Mouse (Mus musculus) gastrocnemius, postnatal 36 days (tissue): ENCODE data around the gene Rnf208. TPM values are rescaled to one million over a fixed set of nuclear protein-coding genes. Genes with fewer than 3 reads are reported as not detected.

Source experiments
- DNase-seq, 2 experiments: peaks; one replicate each; pipeline ENCODE4 v3.0.0; 2022
- intact Hi-C: fragments of 180-260 bp; cut with DNase I; formaldehyde crosslinking; loops from one replicate; pipeline ENCODE4 v1.15.1; 2025
- total RNA-seq, 2 experiments: library from RNA; stranded (reverse); gene quantifications; 2 replicates each; pipeline ENCODE4 v1.2.3; 2021

The Rnf208 gene
- total RNA-seq, 2 experiments from 2014 or later = 0.84 to 0.91 TPM

DNA sequence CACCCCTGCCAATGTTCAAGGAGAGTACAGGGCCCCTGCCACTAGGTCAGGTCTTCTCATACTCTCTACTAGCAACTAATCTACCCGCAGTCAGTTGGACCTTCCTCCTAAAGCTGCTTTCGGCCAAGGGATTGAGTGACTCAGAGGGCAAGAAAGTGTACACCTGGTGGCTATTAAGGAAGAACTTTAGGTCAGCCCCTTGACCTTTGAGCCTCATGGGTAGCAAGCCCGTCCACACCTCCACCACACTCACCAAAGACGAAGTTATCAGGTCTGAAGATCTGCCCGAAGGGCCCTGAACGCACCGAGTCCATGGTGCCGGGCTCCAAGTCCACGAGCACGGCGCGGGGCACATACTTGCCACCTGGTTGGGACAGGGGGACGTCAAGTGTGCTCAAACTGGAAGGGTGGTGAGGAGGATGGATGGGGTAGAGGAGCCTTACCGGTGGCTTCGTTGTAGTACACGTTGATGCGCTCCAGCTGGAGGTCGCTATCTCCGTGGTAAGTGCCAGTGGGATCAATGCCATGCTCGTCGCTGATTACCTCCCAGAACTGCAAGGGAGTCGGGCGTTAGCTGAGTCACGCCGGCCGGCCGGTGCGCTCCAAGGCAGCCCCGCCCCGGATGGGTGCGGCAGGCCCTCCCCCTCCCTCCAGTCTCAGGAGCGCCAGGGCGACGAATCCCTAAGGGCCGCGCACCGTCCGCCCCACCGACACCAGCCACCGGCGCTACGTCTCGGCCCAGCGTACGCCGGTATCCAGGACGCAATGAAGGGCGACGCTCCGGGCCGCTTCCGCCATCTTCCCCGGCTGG, 18.2 kb upstream of the Rnf208 start:
- peak; percentile 72 to 78 for DNase-seq
- intact Hi-C loops = no loop called here

- DNase-seq = no peak
- intact Hi-C loops = no loop called here
Measured at GRCm38 (mm10) chr2:25224492-25224765, 17.6 kb upstream of the Rnf208 start, which contains the start of gene Tubb4b. Gene Tubb4b (minus strand): TSS chr2:25224702.

DNA sequence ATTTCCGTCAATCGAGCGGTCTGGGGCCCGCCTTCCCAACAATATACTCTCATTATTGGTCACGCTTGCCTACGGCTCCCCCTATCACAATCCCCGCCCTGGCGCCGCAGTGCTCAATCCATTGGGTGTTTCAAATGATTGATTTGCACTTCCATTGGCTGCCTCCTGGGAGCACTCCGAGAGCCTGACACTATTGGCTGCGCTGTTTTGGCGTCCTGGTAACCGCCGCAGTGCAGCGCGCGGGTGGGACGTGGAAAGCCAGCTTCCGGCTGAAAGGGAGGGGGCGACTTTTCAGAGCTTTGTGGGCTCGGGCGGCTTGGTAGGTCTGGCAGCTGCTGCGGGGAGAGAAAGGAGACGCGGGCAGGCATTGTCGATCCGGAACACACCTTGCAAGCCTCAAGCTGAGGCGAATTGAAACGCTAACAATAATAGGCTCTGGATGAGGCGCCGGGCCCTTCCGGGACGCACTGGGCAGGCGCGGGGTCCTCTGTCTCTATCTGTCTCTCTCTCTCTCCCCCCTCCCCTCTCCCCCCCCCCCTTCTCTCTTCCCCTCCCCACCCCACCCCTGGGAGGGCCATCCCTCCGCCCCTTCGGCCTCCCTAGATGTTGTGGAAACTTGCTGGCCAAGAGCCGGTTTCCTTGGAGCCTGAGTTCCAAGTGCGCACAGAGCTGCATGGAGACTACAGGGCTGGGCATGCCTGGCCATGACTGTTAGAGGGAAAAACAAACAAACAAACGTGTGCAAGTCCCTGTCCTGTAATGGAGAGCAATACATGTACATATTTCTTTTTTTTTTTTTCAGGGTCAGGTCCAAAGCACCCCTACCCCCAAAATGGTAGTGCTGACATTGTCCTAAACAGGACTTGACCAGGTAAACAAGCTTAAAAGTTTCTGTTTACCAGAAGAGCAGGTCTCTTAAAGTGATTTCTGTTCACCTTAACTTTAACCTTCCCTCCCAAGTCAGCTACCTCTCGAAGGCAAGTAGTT, 17.0 kb upstream of the Rnf208 start:
- peak; percentile 94 to 99 for DNase-seq
- intact Hi-C loops = no loop called here

DNA sequence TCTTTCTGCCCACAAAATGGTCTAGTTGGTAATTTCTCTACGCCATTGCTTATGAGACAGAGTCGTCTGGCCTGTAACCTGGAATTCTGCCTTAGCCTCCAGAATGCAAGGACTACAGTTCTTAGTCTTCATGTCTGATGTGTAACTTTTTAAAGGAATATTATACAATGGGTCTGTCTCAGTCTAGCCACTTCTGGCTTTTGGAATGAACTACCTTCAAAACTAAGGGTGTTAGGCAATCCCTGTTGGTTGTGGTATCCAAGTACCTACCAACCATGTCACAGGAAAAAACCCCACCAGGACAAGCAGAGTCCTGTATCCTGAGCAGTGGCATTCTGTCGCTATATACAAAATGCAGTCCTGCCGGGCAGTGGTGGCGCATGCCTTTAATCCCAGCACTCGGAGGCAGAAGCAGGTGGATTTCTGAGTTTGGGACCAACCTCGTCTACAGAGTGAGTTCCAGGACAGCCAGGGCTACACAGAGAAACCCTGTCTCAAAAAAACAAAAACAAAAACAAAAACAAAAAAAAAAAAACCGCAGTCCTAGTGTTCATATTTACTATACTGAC, 16.2 kb upstream of the Rnf208 start:
- intact Hi-C loops = no loop called here
- DNase-seq = no peak

DNA sequence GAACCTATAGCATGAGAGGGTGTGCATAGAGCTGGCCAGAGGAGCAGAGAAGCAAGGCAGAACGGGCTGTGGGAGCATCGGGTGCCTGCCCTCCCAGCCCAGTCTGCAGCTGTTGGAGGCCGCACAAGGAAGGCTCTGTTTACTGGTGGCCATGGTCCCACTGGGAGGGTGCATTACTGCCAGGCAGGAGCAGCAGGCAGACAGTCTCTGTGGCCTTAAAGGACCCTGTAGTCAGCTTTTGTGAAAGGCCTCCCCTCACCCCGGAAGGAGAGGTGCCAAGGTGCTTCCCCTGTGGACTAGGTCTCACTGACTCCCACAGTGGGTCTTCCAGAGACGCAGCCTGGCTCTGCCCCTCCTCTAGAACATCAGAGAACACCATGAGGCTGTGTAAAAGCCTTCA, 15.2 kb upstream of the Rnf208 start:
- intact Hi-C loops = no loop called here
- DNase-seq = peak; percentile 39 to 40

GRCm38 (mm10) chr2:25227406-25227805, 14.6 kb upstream of the Rnf208 start:
- intact Hi-C loops = no loop called here
- no peak for DNase-seq

GRCm38 (mm10) chr2:25228431-25228889, 13.6 kb upstream of the Rnf208 start:
- peak; percentile 78 to 85 for DNase-seq
- intact Hi-C loops = loop anchor here (1.0 kb wide), 1 partner anchor 35 kb away; no protein-coding TSS in a partner anchor

DNA sequence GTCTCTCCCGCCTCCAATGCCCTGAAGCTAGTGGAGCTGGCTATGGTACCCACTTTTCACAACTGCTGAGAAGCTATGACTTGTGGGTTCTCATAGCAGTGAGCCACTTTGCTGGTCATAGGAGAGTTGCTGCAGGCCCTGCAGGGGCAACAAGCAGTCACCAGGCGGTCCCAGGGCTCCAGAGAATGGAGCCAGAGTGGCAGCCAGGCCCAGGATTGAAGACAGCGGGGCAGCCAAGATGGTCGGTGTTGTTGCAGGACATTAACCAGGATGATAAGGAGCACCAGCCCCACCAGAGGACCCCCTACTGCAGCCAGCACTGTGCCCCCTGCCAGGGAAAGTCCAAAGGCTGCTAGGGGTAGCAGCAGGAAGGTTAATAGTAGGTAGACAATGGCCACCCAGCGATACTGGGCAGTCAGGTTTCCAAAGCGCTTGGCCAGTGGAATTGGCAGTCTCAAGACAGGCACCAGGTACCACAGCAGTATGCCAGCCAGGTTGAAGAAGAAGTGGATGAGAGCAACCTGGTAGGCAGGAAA, 13.0 kb upstream of the Rnf208 start:
- DNase-seq = no peak

GRCm38 (mm10) chr2:25229582-25229981, 12.5 kb upstream of the Rnf208 start:
- intact Hi-C loops = no loop called here
- no peak for DNase-seq

More for the DNA sequence above, 13.0 kb upstream of the Rnf208 start:
- intact Hi-C loops = loop anchor here (1.0 kb wide), 1 partner anchor 36 kb away; no protein-coding TSS in a partner anchor

- intact Hi-C loops = no loop called here
- no peak for DNase-seq
Measured at GRCm38 (mm10) chr2:25230581-25230980, 11.5 kb upstream of the Rnf208 start.

DNA sequence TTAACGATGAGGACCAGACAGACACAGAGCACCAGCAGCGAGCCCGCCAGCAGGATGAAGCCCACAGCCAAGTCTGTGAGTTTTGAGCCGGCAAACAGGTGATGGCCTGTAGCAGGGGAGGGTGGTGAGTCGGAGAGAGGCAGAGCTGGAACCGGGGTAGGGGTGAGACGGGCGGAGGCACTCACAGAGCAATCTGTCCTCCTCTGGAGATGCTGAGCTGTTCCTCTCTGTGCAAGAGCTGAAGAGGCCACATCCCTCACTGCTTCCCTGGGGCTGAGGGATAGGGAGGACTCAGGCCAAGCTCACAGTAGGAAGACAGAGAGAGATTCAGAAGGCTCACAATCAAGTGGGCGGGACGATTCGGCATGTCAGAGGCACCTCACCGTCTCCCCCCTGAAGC, 11.0 kb upstream of the Rnf208 start:
- intact Hi-C loops = no loop called here

DNA sequence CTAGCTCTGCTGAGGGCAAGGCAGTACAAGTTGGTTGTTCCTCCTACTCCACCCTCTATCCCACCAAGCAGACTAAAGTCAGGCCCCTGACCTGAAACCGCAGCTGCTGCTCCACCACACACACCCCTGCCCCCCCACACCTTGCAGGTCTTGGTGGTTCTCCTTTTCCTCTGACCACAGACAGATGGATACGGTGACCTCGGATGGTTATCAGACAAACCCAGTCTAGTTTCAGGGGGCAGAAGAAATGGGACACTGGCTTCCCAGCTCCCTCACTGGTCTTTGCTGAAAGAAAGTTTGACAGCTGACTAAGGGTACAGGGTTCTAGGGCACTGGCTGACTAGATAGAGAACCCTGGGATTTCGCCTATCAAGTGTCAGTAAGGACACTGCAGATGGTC, 8.6 kb upstream of the Rnf208 start:
- intact Hi-C loops = no loop called here
- no peak for DNase-seq

More for the DNA sequence above, 11.0 kb upstream of the Rnf208 start:
- no peak for DNase-seq

GRCm38 (mm10) chr2:25234050-25234449, 8.0 kb upstream of the Rnf208 start, which contains the start of gene Slc34a3:
Gene Slc34a3 (minus strand): TSS chr2:25234364.
- intact Hi-C loops = no loop called here
- DNase-seq = no peak

DNA sequence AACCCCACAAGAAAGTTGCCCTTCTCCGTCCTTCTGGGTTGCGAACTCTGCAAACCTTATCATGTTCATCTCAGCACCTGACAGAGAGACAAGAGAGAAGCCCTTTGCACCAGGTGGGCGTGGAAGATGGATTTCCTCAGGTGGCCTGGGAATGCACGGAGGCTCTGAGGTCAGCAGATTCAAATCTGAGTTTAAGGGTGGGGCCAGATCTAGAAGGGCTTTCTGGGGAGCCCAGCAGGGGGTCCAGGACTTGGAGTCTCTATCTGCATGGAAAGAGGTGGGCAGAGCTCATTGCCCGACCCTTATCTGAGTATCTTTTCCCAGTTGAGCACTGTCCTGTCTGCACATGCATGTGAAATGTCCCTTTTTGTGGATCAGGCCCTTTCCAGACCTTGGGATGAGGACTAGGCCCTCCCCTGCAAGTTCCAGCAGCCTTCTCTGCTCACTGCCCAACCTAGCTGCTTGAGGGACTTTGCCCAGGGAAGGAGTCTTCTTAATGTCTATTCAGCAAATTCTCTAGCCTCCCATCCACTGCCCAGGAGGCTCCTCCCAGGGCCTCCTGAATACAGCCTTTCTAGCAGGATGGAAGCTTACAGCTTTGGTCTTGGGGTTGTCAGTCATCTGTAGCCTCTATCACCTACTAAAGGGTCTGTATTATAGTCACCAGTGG, 7.4 kb upstream of the Rnf208 start:
- intact Hi-C loops = no loop called here
- DNase-seq = no peak

DNA sequence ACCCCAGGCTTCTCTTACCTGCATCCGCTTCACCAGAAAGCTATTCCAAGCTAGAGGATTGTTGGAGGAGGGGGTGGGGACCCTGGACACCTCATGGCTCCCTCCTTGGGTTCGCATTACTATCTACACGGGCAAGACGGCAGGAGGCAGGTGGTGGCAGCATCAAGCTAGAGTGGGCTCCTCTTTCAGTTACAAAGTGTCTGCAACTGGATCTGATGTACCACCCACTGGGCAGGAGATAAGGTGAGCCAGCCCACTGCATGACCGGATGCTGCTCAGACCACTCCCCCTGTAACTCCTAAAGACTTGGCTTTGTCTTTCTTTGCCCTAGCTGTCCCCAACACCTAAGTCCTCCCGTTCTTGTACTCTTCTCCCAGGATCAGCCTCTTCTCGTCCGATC, 5.4 kb upstream of the Rnf208 start, which contains the start of gene Rnf224:
Gene Rnf224, minus strand, starts transcription at position 174 of the 400 bp plus-strand sequence.
- no peak for DNase-seq

DNA sequence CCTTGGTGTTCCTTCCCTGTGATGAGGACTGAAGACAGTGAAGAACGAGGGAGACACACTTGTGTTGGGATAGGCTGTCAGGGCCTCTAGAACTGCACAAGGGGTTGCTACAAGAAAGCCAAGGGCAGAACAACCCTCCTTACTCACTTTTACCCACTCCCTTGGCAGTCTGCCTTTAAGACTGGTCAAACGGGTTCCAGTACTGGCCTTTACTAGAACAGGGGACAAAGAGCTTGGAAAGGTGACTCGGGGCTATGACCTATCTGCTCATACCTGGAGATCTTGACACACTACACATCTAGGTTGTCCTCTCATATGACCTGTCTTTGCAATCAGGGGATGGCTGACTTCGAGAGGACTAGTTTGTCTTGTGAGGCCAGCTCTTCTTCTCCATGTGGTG, 4.5 kb upstream of the Rnf208 start:
- intact Hi-C loops = no loop called here
- DNase-seq = no peak

More for the DNA sequence above, 5.4 kb upstream of the Rnf208 start, which contains the start of gene Rnf224:
- intact Hi-C loops = no loop called here

DNA sequence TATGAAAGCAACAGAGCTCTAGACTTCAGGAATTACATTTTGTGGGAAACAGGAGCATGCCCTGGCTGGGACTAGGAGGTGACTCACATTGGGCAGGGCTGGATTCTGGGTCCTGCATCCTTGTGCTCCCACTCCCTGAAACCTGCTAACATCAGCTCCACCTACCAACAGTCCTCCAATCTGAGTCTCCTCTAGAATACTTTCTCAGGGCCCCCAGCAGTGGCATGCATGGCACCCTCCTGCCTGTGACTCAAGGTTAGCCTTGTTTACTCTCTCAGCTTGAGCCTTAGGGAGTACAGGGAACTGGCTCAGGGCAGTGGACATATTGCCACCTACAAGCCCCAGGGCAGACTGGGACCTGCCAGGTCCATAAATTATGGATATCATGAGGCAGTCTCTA, 3.9 kb upstream of the Rnf208 start:
- DNase-seq = no peak
- intact Hi-C loops = no loop called here

DNA sequence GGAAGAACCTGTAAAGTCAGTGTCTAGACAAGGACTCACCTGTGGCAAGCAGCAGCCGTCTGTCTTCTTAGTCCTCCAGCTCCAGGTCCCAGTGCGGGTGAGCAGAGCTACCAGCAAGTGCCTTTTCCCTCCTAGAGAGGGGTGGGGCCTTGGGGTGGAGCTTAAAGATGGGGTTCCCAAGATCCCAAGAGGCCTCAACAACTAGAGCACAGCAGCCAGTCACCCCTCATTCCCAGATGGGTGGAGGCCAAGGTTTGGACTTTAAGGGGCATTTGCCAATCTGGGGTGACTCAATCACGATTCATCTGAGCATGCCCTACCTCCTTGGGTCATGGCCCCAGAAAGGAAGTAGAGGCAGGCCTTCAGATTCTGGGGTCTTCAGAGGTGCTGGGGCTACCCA, 2.3 kb upstream of the Rnf208 start:
- DNase-seq = no peak
- intact Hi-C loops = no loop called here

GRCm38 (mm10) chr2:25240310-25240709, 1.7 kb upstream of the Rnf208 start:
- intact Hi-C loops = no loop called here
- no peak for DNase-seq
